Mouse (Mus musculus): ENCODE results near the gene Slc17a5.
"Not testable (repeated sequence)": the region's sequence is repeated elsewhere in the genome, so short reads cannot be mapped to it uniquely, and the experiment has no call there.

Gene Slc17a5

GRCm38 (mm10) chr9:78516125-78516524 is 71.7 kb downstream of the Slc17a5 start:
- DNase-seq (ENCODE audit: low spot score) = no peak

GRCm38 (mm10) chr9:78514681-78515080 is 73.2 kb downstream of the Slc17a5 start:
- no peak for DNase-seq (ENCODE audit: low spot score)

GRCm38 (mm10) chr9:78513776-78514500 is 73.9 kb downstream of the Slc17a5 start:
- no peak for DNase-seq (ENCODE audit: low spot score)

- no peak for DNase-seq (ENCODE audit: low spot score)
Observed at GRCm38 (mm10) chr9:78511705-78512104, 76.1 kb downstream of the Slc17a5 start.

- no peak for DNase-seq (ENCODE audit: low spot score)
Observed at GRCm38 (mm10) chr9:78508106-78508786, 79.6 kb downstream of the Slc17a5 start.

GRCm38 (mm10) chr9:78506722-78507077 is 81.1 kb downstream of the Slc17a5 start:
- DNase-seq (ENCODE audit: low spot score) = no peak

GRCm38 (mm10) chr9:78506002-78506721 is 81.7 kb downstream of the Slc17a5 start:
- DNase-seq (ENCODE audit: low spot score) = no peak

GRCm38 (mm10) chr9:78505223-78505622 is 82.6 kb downstream of the Slc17a5 start:
- DNase-seq (ENCODE audit: low spot score) = no peak

GRCm38 (mm10) chr9:78504679-78505078 is 83.2 kb downstream of the Slc17a5 start:
- DNase-seq (ENCODE audit: low spot score) = no peak

GRCm38 (mm10) chr9:78504133-78504532 is 83.7 kb downstream of the Slc17a5 start:
- no peak for DNase-seq (ENCODE audit: low spot score)

GRCm38 (mm10) chr9:78503223-78504079 is 84.4 kb downstream of the Slc17a5 start:
- no peak for DNase-seq (ENCODE audit: low spot score)

GRCm38 (mm10) chr9:78501284-78501683 is 86.6 kb downstream of the Slc17a5 start:
- no peak for DNase-seq (ENCODE audit: low spot score)

GRCm38 (mm10) chr9:78500386-78500785 is 87.5 kb downstream of the Slc17a5 start:
- DNase-seq (ENCODE audit: low spot score) = no peak

GRCm38 (mm10) chr9:78493171-78493570 is 94.7 kb downstream of the Slc17a5 start:
- no peak for DNase-seq (ENCODE audit: low spot score)

- DNase-seq (ENCODE audit: low spot score) = no peak
Observed at GRCm38 (mm10) chr9:78492254-78492653, 95.6 kb downstream of the Slc17a5 start.

- no peak for DNase-seq (ENCODE audit: low spot score)
Observed at GRCm38 (mm10) chr9:78491169-78491568, 96.7 kb downstream of the Slc17a5 start.

- peak; percentile 18 for DNase-seq (ENCODE audit: low spot score)
Observed at GRCm38 (mm10) chr9:78488890-78489420, 98.9 kb downstream of the Slc17a5 start, which contains the start of gene Eef1a1. Gene Eef1a1 (minus strand): TSS chr9:78489151.

GRCm38 (mm10) chr9:78488021-78488420 is 99.8 kb downstream of the Slc17a5 start:
- not testable (repeated sequence) for DNase-seq (ENCODE audit: low spot score)

Measured in spleen, adult 12 weeks (tissue).